Mouse (Mus musculus) stomach, postnatal 0 days (tissue): Measurements from ENCODE around the gene Ldlrap1.

Experiments
- CTCF ChIP-seq: IDR thresholded peaks from 2 replicates; pipeline ENCODE4 v1.5.1; 2016; ENCODE audit warnings: antibody characterized with exemption, low read depth, mild to moderate bottlenecking, moderate library complexity
- EP300 ChIP-seq: optimal IDR thresholded peaks from 2 replicates; pipeline ENCODE3; 2016; ENCODE audit warnings: antibody characterized with exemption

GRCm38 (mm10) chr4:134753516-134754261 lies 14.1 kb downstream of the Ldlrap1 start:
- no peak for TF ChIP-seq CTCF
- TF ChIP-seq EP300, result no peak
